Mouse (Mus musculus) spleen, adult 2 months (tissue): ENCODE results near the gene Cpne1.

Experiments used
- CTCF ChIP-seq: fragments of 200-500 bp; IDR thresholded peaks from 2 replicates; pipeline ENCODE4 v1.5.1; 2011; ENCODE audit warnings: mild to moderate bottlenecking, inconsistent platforms; ENCODE audit not compliant: insufficient read depth, insufficient read length, insufficient replicate concordance; ENCODE audit errors: extremely low read depth
- POLR2A ChIP-seq: fragments of 200-500 bp; IDR thresholded peaks from 2 replicates; pipeline ENCODE4 v1.6.1; 2011; ENCODE audit warnings: low read depth, low read length, inconsistent platforms

GRCm38 (mm10) chr2:156073725-156074124, 38.0 kb downstream of the Cpne1 start:
- TF ChIP-seq CTCF (no peak), POLR2A (no peak)
